Mouse (Mus musculus) heart, adult 2 months (tissue): Measurements from ENCODE around the gene Slco3a1. TPM values are rescaled to one million over a fixed set of nuclear protein-coding genes. Genes with fewer than 3 reads are reported as not detected.

Experiments used
- DNase-seq, 2 experiments: peaks; one replicate each; pipeline ENCODE4 v3.0.0; 2021
- H3K27ac ChIP-seq: fragments of 200-600 bp; 2 replicates; pipeline ENCODE4 v1.8.1; 2022
- H3K27me3 ChIP-seq: fragments of 200-500 bp; 2 replicates; pipeline ENCODE4 v1.6.1; 2012; ENCODE audit warnings: mild to moderate bottlenecking, low read length, inconsistent platforms, mixed read lengths; ENCODE audit not compliant: control insufficient read depth, insufficient read depth
- H3K36me3 ChIP-seq: fragments of 200-500 bp; 2 replicates; pipeline ENCODE4 v1.6.1; 2012; ENCODE audit warnings: low read length, inconsistent platforms; ENCODE audit not compliant: control insufficient read depth, insufficient read depth
- H3K4me1 ChIP-seq: fragments of 200-500 bp; 2 replicates; pipeline ENCODE4 v1.6.1; 2011; ENCODE audit warnings: low read length; ENCODE audit not compliant: control insufficient read depth, insufficient read depth
- H3K4me3 ChIP-seq: fragments of 200-600 bp; 2 replicates; pipeline ENCODE4 v1.8.1; 2022
- H3K79me2 ChIP-seq: fragments of 200-500 bp; replicated peaks from 2 replicates; pipeline ENCODE4 v1.6.1; 2012; ENCODE audit warnings: mild to moderate bottlenecking, inconsistent platforms, low read length, moderate library complexity, mixed read lengths; ENCODE audit not compliant: control insufficient read depth, insufficient read depth
- H3K9ac ChIP-seq: fragments of 200-500 bp; 2 replicates; pipeline ENCODE4 v1.6.1; 2012; ENCODE audit warnings: low read depth, mild to moderate bottlenecking, control low read depth, inconsistent platforms, low read length, mixed read lengths
- CTCF ChIP-seq: fragments of 200-600 bp; IDR thresholded peaks from 2 replicates; pipeline ENCODE4 v1.8.1; 2022; ENCODE audit warnings: antibody characterized with exemption, mild to moderate bottlenecking, moderate library complexity
- EP300 ChIP-seq: fragments of 200-500 bp; IDR thresholded peaks from 2 replicates; pipeline ENCODE4 v1.6.1; 2011; ENCODE audit warnings: low read depth, low read length, control low read depth; ENCODE audit not compliant: insufficient read depth
- POLR2A ChIP-seq: fragments of 200-500 bp; IDR thresholded peaks from 2 replicates; pipeline ENCODE4 v1.6.1; 2011; ENCODE audit warnings: mild to moderate bottlenecking, low read depth, low read length, control low read depth; ENCODE audit not compliant: insufficient read depth
- whole genome bisulfite sequencing: fragments of 180-500 bp; shearing (Covaris S2); methylation state at CpG from one replicate; pipeline ENCODE4 v1.1.7; 2018; 5-methylcytosine and 5-hydroxymethylcytosine counted together
- intact Hi-C: fragments of 180-260 bp; cut with DNase I; formaldehyde crosslinking; loops from one replicate; pipeline ENCODE4 v1.15.1; 2025
- polyA plus RNA-seq: library from polyadenylated mRNA; depleted of rRNA; stranded (reverse); fragments of >200 nt; gene quantifications from 2 replicates; pipeline ENCODE4 v1.2.3, GENCODE M21; 2012
- total RNA-seq, 2 experiments: library from RNA; stranded (reverse); gene quantifications; 2 replicates each; pipeline ENCODE4 v1.2.3; 2021

Gene Slco3a1
- total and polyA plus RNA-seq, 3 experiments, result 93.1 to 146 (median 124) TPM

DNA sequence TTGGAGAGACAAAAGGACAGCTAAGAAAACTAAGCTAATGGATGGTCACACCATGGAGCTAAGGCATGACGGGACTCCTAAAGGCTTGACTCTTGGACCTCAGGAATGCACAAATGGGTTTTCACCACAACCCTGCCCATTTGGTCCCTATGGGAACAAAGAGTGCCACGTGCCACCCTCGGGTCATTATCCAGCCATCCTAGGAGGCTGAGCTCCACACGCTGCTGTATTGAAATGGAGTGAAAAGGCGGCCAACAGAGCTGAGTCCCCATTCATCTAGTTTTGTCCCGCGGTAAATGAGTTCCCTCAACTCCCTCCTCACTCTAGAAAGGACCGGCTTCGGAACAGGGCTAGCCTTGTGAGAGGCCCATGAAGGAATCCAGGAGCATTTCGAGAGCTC, 53.4 kb downstream of the Slco3a1 start:
- Histone ChIP-seq H3K79me2 (peaks cover 5% of the 10 kb centered on the region), H3K4me1 (peaks cover 4% of the 10 kb centered on the region; the same call in 1 of the 2 replicates), H3K4me3 (no peak overlapping the region), H3K27me3 (no peaks in the 10 kb centered on the region), H3K9ac (no peak overlapping the region), H3K36me3 (no peaks in the 10 kb centered on the region; the same call in 1 of the 2 replicates), H3K27ac (no peak overlapping the region)
- WGBS, result 90% methylated on average over 10 of the region's 10 CpGs
- TF ChIP-seq EP300, result no peak
- TF ChIP-seq CTCF, result no peak
- TF ChIP-seq POLR2A, result no peak
- intact Hi-C loops, result no loop called here
- no peak for DNase-seq

DNA sequence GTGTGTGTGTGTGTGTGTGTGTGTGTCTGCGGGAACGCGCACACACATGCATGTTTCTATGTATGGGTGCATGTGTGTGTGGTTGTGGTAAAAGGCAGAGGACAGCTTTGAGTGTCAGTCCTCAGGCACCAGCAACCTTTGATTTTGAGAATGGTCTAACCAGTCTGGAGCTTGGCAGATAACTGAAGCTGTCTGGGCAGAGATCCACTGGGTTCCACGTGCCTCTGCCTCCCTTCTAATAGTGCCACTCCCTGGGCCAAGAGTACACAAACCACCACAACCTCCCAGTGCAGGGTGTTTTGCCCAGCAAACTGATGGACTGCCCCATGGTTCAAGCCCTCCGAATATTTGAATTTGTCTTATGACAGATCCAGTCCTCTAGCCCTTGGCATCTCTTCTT, 55.1 kb downstream of the Slco3a1 start:
- TF ChIP-seq EP300, result no peak
- no peak for TF ChIP-seq POLR2A
- no peak for TF ChIP-seq CTCF
- Histone ChIP-seq H3K79me2 (peaks cover 5% of the 10 kb centered on the region), H3K36me3 (no peaks in the 10 kb centered on the region; the same call in 1 of the 2 replicates), H3K27ac (no peak overlapping the region), H3K27me3 (no peaks in the 10 kb centered on the region), H3K4me1 (peaks cover 6% of the 10 kb centered on the region; the same call in 1 of the 2 replicates), H3K4me3 (no peak overlapping the region), H3K9ac (no peak overlapping the region)
- DNase-seq, result peak in 1 of 2 experiments; percentile 29
- 91% methylated on average over 5 of the region's 5 CpGs for WGBS
- intact Hi-C loops, result no loop called here

- intact Hi-C loops, result no loop called here
- H3K36me3 ChIP-seq, result peaks cover 2% of the 10 kb centered on the region
- WGBS, result 76% methylated on average over 4 of the region's 4 CpGs
- peaks cover 6% of the 10 kb centered on the region; the same call in 1 of the 2 replicates for H3K4me1 ChIP-seq
- no peak overlapping the region for H3K27ac ChIP-seq
- no peak for TF ChIP-seq EP300
- TF ChIP-seq CTCF, result no peak
- TF ChIP-seq POLR2A, result no peak
- H3K79me2 ChIP-seq, result peaks cover 5% of the 10 kb centered on the region
- DNase-seq, result no peak
- H3K27me3 ChIP-seq, result no peaks in the 10 kb centered on the region
- no peak overlapping the region for H3K4me3 ChIP-seq
- no peak overlapping the region for H3K9ac ChIP-seq
Observed at GRCm38 (mm10) chr7:74498266-74498980, 56.2 kb downstream of the Slco3a1 start.

DNA sequence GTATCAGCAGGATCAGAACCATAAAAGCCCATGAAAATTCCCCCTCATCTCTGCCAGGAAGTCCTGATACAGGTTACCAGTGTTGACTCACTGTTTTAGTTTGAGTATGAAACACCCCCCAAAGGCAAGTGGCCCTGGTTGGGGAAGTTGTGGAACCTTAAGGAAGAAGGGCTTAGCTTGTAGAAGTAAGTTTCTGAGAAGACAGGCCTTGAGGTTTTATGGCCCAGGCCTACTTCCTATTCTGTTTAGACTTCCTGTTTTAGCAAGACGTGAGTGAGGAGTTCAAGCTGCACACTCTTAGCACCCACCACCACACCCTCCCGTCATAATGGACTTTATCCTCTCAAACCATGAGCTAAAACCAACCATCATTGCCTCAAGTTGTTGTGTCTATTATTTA, 57.4 kb downstream of the Slco3a1 start:
- no peak for TF ChIP-seq POLR2A
- TF ChIP-seq EP300, result no peak
- no peak for TF ChIP-seq CTCF
- Histone ChIP-seq H3K27me3 (no peaks in the 10 kb centered on the region), H3K4me1 (peaks cover 6% of the 10 kb centered on the region; the same call in 1 of the 2 replicates), H3K9ac (no peak overlapping the region), H3K4me3 (no peak overlapping the region), H3K36me3 (peaks cover 2% of the 10 kb centered on the region), H3K27ac (no peak overlapping the region), H3K79me2 (peaks cover 7% of the 10 kb centered on the region)
- DNase-seq, result no peak
- intact Hi-C loops, result no loop called here
- WGBS, result 63% methylated on average over 2 of the region's 2 CpGs

- H3K27me3 ChIP-seq, result no peaks in the 10 kb centered on the region
- TF ChIP-seq CTCF (no peak), EP300 (no peak), POLR2A (no peak)
- H3K27ac ChIP-seq, result no peak overlapping the region
- peaks cover 7% of the 10 kb centered on the region; the same call in 1 of the 2 replicates for H3K4me1 ChIP-seq
- 95% methylated on average over 2 of the region's 2 CpGs for WGBS
- H3K36me3 ChIP-seq, result peaks cover 2% of the 10 kb centered on the region
- peaks cover 7% of the 10 kb centered on the region for H3K79me2 ChIP-seq
- intact Hi-C loops, result no loop called here
- no peak overlapping the region for H3K4me3 ChIP-seq
- DNase-seq, result no peak
- no peak overlapping the region for H3K9ac ChIP-seq
Observed at GRCm38 (mm10) chr7:74495451-74495850, 59.1 kb downstream of the Slco3a1 start.

- no peak overlapping the region for H3K4me3 ChIP-seq
- DNase-seq, result no peak
- intact Hi-C loops, result no loop called here
- WGBS, result 31% methylated on average over 1 of the region's 1 CpGs
- TF ChIP-seq EP300, result no peak
- TF ChIP-seq CTCF, result no peak
- no peak for TF ChIP-seq POLR2A
- H3K27ac ChIP-seq, result no peak overlapping the region; the same call in 1 of the 2 replicates
- no peak overlapping the region for H3K9ac ChIP-seq
- peaks cover 2% of the 10 kb centered on the region for H3K36me3 ChIP-seq
- peaks cover 7% of the 10 kb centered on the region; the same call in 1 of the 2 replicates for H3K4me1 ChIP-seq
- peaks cover 2% of the 10 kb centered on the region; the same call in 1 of the 2 replicates for H3K79me2 ChIP-seq
- no peaks in the 10 kb centered on the region for H3K27me3 ChIP-seq
Observed at GRCm38 (mm10) chr7:74493775-74494174, 60.8 kb downstream of the Slco3a1 start.
